Mouse (Mus musculus): ENCODE measurements at regions not wholly inside any gene's neighbourhood (a gene's known extent, or its start where the extent isn't known, plus 50 kb on each side); places are given as distances from the start of the nearest gene placed in this dataset.

GRCm38 (mm10) chr1:184504663-184505062 is 227.8 kb downstream of the Hlx start:
- WGBS = 85% methylated on average over 4 of the region's 4 CpGs
- Histone ChIP-seq H3K36me3 (ENCODE audit: control insufficient read depth, insufficient read depth, low read length) (no peaks in the 10 kb centered on the region), H3K27me3 (ENCODE audit: control insufficient read depth, insufficient read depth, low read length) (no peaks in the 10 kb centered on the region), H3K4me3 (ENCODE audit: low read depth, low read length) (no peak overlapping the region), H3K27ac (ENCODE audit: low read depth, low read length) (no peak overlapping the region), H3K9ac (ENCODE audit: low read depth, low read length) (no peak overlapping the region), H3K4me1 (replicated peaks; ENCODE audit: control insufficient read depth, insufficient read depth, low read length) (no peaks in the 10 kb centered on the region), H3K9me3 (ENCODE audit: control insufficient read depth, low read length) (no peaks in the 10 kb centered on the region), H3K4me2 (replicated peaks; ENCODE audit: low read depth, low read length) (no peak overlapping the region)
- DNase-seq (ENCODE audit: low spot score) (no peak), ATAC-seq (ENCODE audit: low FRiP score) (no peak)

DNA sequence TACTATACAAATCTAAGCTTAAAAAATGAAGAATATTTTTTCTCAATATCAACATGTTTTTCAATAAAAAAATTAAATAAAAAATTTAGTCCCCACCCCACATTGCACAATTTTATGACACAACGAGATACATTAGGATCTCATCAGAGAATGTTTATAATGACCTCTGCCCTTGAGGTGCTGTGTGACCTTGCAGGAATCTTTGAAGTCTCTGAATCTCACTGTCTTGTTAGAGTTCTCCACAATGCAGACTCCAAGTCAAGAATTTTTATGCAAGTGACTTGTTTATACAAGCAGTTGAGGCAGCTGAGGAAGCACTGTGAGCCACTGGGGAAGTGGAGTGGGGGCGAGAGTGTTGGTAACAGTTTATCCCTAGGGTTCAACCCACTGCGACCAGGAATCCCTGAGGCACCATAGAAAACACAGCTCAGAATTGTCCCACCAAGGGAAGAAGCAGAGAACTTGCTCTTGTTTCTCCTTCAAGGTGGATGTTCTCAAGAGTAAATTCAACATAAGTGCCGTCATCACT is 228.5 kb downstream of the Hlx start:
- WGBS = 85% methylated on average over 4 of the region's 4 CpGs
- no peak for ATAC-seq (ENCODE audit: low FRiP score)
- no peaks in the 10 kb centered on the region for H3K27me3 ChIP-seq (ENCODE audit: control insufficient read depth, insufficient read depth, low read length)
- H3K9me3 ChIP-seq (ENCODE audit: control insufficient read depth, low read length) = no peaks in the 10 kb centered on the region
- no peak overlapping the region for H3K4me2 ChIP-seq (replicated peaks; ENCODE audit: low read depth, low read length)
- DNase-seq (ENCODE audit: low spot score) = no peak
- H3K4me3 ChIP-seq (ENCODE audit: low read depth, low read length) = no peak overlapping the region
- no peaks in the 10 kb centered on the region for H3K36me3 ChIP-seq (ENCODE audit: control insufficient read depth, insufficient read depth, low read length)
- H3K9ac ChIP-seq (ENCODE audit: low read depth, low read length) = no peak overlapping the region
- no peak overlapping the region for H3K27ac ChIP-seq (ENCODE audit: low read depth, low read length)
- H3K4me1 ChIP-seq (replicated peaks; ENCODE audit: control insufficient read depth, insufficient read depth, low read length) = no peaks in the 10 kb centered on the region

- no peak for DNase-seq (ENCODE audit: low spot score)
Measured at GRCm38 (mm10) chr1:184500702-184501101, 231.7 kb downstream of the Hlx start.

GRCm38 (mm10) chr1:184498909-184499525 is 233.4 kb downstream of the Hlx start:
- no peaks in the 10 kb centered on the region for H3K36me3 ChIP-seq (ENCODE audit: control insufficient read depth, insufficient read depth, low read length)
- no peaks in the 10 kb centered on the region for H3K4me1 ChIP-seq (replicated peaks; ENCODE audit: control insufficient read depth, insufficient read depth, low read length)
- H3K27me3 ChIP-seq (ENCODE audit: control insufficient read depth, insufficient read depth, low read length) = no peaks in the 10 kb centered on the region
- ATAC-seq (ENCODE audit: low FRiP score) (no peak), DNase-seq (ENCODE audit: low spot score) (no peak)
- H3K9me3 ChIP-seq (ENCODE audit: control insufficient read depth, low read length) = no peaks in the 10 kb centered on the region; the same call in 1 of the 2 replicates
- 87% methylated on average over 11 of the region's 11 CpGs for WGBS
- H3K9ac ChIP-seq (ENCODE audit: low read depth, low read length) = no peak overlapping the region
- H3K4me2 ChIP-seq (replicated peaks; ENCODE audit: low read depth, low read length) = no peak overlapping the region
- H3K27ac ChIP-seq (ENCODE audit: low read depth, low read length) = no peak overlapping the region
- H3K4me3 ChIP-seq (ENCODE audit: low read depth, low read length) = no peak overlapping the region

More at GRCm38 (mm10) chr1:184500702-184501101, 231.7 kb downstream of the Hlx start:
- H3K4me2 ChIP-seq (replicated peaks; ENCODE audit: low read depth, low read length) = no peak overlapping the region
- no peaks in the 10 kb centered on the region for H3K27me3 ChIP-seq (ENCODE audit: control insufficient read depth, insufficient read depth, low read length)
- 85% methylated on average over 5 of the region's 5 CpGs for WGBS
- no peak overlapping the region for H3K9ac ChIP-seq (ENCODE audit: low read depth, low read length)
- H3K4me3 ChIP-seq (ENCODE audit: low read depth, low read length) = no peak overlapping the region
- H3K9me3 ChIP-seq (ENCODE audit: control insufficient read depth, low read length) = no peaks in the 10 kb centered on the region; the same call in 1 of the 2 replicates
- H3K4me1 ChIP-seq (replicated peaks; ENCODE audit: control insufficient read depth, insufficient read depth, low read length) = no peaks in the 10 kb centered on the region
- no peak for ATAC-seq (ENCODE audit: low FRiP score)
- no peak overlapping the region for H3K27ac ChIP-seq (ENCODE audit: low read depth, low read length)
- H3K36me3 ChIP-seq (ENCODE audit: control insufficient read depth, insufficient read depth, low read length) = no peaks in the 10 kb centered on the region

GRCm38 (mm10) chr1:184497007-184497406 is 235.4 kb downstream of the Hlx start:
- no peak overlapping the region for H3K4me2 ChIP-seq (replicated peaks; ENCODE audit: low read depth, low read length)
- no peak for DNase-seq (ENCODE audit: low spot score)
- no peak overlapping the region for H3K9ac ChIP-seq (ENCODE audit: low read depth, low read length)
- no peaks in the 10 kb centered on the region for H3K4me1 ChIP-seq (replicated peaks; ENCODE audit: control insufficient read depth, insufficient read depth, low read length)
- H3K27me3 ChIP-seq (ENCODE audit: control insufficient read depth, insufficient read depth, low read length) = no peaks in the 10 kb centered on the region
- ATAC-seq (ENCODE audit: low FRiP score) = no peak
- H3K36me3 ChIP-seq (ENCODE audit: control insufficient read depth, insufficient read depth, low read length) = no peaks in the 10 kb centered on the region
- no peak overlapping the region for H3K4me3 ChIP-seq (ENCODE audit: low read depth, low read length)
- 31% methylated on average over 1 of the region's 1 CpGs for WGBS
- no peak overlapping the region for H3K27ac ChIP-seq (ENCODE audit: low read depth, low read length)
- no peaks in the 10 kb centered on the region; the same call in 1 of the 2 replicates for H3K9me3 ChIP-seq (ENCODE audit: control insufficient read depth, low read length)

DNA sequence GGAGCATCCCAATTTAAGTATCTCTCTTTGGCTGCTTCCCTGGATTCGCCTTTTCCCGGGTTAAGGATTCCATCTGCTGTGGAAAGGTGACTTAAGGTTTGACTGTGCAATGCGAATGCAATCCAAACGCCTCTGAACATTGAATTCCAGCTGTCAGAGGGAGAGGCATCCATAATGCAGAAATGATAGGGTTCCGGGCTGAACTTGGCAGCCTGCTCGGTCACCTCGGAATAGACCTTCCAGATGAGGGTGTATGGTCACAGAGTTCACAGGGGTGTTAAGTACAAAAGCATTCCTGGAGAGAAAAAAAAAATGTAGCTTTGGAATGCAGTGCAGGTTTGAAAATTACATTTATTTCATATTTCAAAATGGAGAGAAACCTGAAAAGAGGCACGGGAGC is 238.6 kb downstream of the Hlx start:
- Histone ChIP-seq H3K4me2 (replicated peaks; ENCODE audit: low read depth, low read length) (no peak overlapping the region), H3K27ac (ENCODE audit: low read depth, low read length) (no peak overlapping the region), H3K4me1 (replicated peaks; ENCODE audit: control insufficient read depth, insufficient read depth, low read length) (no peaks in the 10 kb centered on the region), H3K9ac (ENCODE audit: low read depth, low read length) (no peak overlapping the region), H3K9me3 (ENCODE audit: control insufficient read depth, low read length) (no peaks in the 10 kb centered on the region; the same call in 1 of the 2 replicates), H3K36me3 (ENCODE audit: control insufficient read depth, insufficient read depth, low read length) (no peaks in the 10 kb centered on the region), H3K27me3 (ENCODE audit: control insufficient read depth, insufficient read depth, low read length) (no peaks in the 10 kb centered on the region), H3K4me3 (ENCODE audit: low read depth, low read length) (no peak overlapping the region)
- 88% methylated on average over 8 of the region's 8 CpGs for WGBS
- no peak for ATAC-seq (ENCODE audit: low FRiP score)
- DNase-seq (ENCODE audit: low spot score) = no peak

- Histone ChIP-seq H3K36me3 (ENCODE audit: control insufficient read depth, insufficient read depth, low read length) (no peaks in the 10 kb centered on the region), H3K4me3 (ENCODE audit: low read depth, low read length) (no peak overlapping the region), H3K9me3 (ENCODE audit: control insufficient read depth, low read length) (no peaks in the 10 kb centered on the region), H3K27ac (ENCODE audit: low read depth, low read length) (no peak overlapping the region), H3K4me1 (replicated peaks; ENCODE audit: control insufficient read depth, insufficient read depth, low read length) (no peaks in the 10 kb centered on the region), H3K27me3 (ENCODE audit: control insufficient read depth, insufficient read depth, low read length) (no peaks in the 10 kb centered on the region), H3K9ac (ENCODE audit: low read depth, low read length) (no peak overlapping the region), H3K4me2 (replicated peaks; ENCODE audit: low read depth, low read length) (no peak overlapping the region)
- ATAC-seq (ENCODE audit: low FRiP score) (no peak), DNase-seq (ENCODE audit: low spot score) (no peak)
- WGBS = 87% methylated on average over 3 of the region's 3 CpGs
Measured at GRCm38 (mm10) chr1:184492115-184492514, 240.3 kb downstream of the Hlx start.

DNA sequence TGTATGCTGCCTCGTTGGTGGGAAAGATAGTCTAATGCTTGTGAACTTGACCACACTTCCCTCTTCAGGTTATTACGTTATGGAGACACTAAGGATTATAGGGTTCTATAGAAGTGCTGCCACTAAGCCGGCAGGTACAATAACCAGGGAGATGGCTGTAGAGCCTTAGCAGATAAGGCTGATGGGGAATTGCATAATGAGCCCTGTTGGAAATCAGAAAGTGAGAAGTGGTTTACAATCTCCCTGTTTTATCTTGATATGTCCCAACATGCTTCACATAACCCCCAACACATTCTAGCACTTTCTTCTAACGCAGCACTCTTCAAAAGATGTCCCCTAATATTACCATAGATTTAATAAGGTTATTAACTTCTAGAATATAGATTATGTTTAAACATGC is 241.2 kb downstream of the Hlx start:
- ATAC-seq (ENCODE audit: low FRiP score) = no peak
- Histone ChIP-seq H3K9ac (ENCODE audit: low read depth, low read length) (no peak overlapping the region), H3K4me1 (replicated peaks; ENCODE audit: control insufficient read depth, insufficient read depth, low read length) (no peaks in the 10 kb centered on the region), H3K27ac (ENCODE audit: low read depth, low read length) (no peak overlapping the region), H3K4me3 (ENCODE audit: low read depth, low read length) (no peak overlapping the region), H3K9me3 (ENCODE audit: control insufficient read depth, low read length) (no peaks in the 10 kb centered on the region), H3K4me2 (replicated peaks; ENCODE audit: low read depth, low read length) (no peak overlapping the region), H3K36me3 (ENCODE audit: control insufficient read depth, insufficient read depth, low read length) (no peaks in the 10 kb centered on the region), H3K27me3 (ENCODE audit: control insufficient read depth, insufficient read depth, low read length) (no peaks in the 10 kb centered on the region)
- 83% methylated on average over 4 of the region's 4 CpGs for WGBS
- no peak for DNase-seq (ENCODE audit: low spot score)

DNA sequence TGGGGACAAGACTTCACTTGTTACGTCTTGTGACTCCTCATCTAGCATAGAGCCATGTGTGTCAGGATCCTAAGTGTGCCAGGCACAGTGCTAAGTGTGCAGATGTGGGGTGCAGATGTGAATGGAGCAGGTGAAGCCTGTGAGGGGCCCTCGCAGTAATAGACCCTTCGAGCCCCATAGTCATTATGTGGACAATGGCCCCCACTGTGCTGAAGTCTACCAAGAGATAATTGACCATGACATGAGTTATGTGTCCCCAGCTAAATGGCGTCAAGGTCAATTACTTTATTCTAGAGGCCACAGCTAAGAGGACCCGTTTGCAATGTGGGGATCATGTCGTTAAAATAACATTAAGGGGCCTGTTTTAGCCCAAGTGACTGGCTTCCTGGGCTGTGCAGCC is 245.0 kb downstream of the Hlx start:
- H3K36me3 ChIP-seq (ENCODE audit: control insufficient read depth, insufficient read depth, low read length) = no peaks in the 10 kb centered on the region
- DNase-seq (ENCODE audit: low spot score) (peak; percentile 8), ATAC-seq (ENCODE audit: low FRiP score) (peak; percentile 72; the same call in 1 of the 2 replicates)
- no peak overlapping the region for H3K4me3 ChIP-seq (ENCODE audit: low read depth, low read length)
- H3K4me2 ChIP-seq (replicated peaks; ENCODE audit: low read depth, low read length) = no peak overlapping the region
- 31% methylated on average over 6 of the region's 6 CpGs for WGBS
- no peak overlapping the region for H3K27ac ChIP-seq (ENCODE audit: low read depth, low read length)
- H3K27me3 ChIP-seq (ENCODE audit: control insufficient read depth, insufficient read depth, low read length) = no peaks in the 10 kb centered on the region
- no peak overlapping the region for H3K9ac ChIP-seq (ENCODE audit: low read depth, low read length)
- H3K9me3 ChIP-seq (ENCODE audit: control insufficient read depth, low read length) = no peaks in the 10 kb centered on the region
- no peaks in the 10 kb centered on the region for H3K4me1 ChIP-seq (replicated peaks; ENCODE audit: control insufficient read depth, insufficient read depth, low read length)

Data from hindbrain, embryonic 11.5 days (tissue).